27 mouse cellular contexts compared by ENCODE assay signal in genomic region chr2:91113334-91113733, GRCm38 (mm10). TPM values are rescaled to one million over a fixed set of nuclear protein-coding genes. Genes with fewer than 3 reads are reported as not detected.
A peak's percentile ranks its signal among the peaks of the same experiment; 100 is the strongest.
DNase-seq lines count a peak whose midpoint lies in the region; ATAC-seq and TF ChIP-seq lines count a peak whose summit lies in the region.
"Had no signal": no experiment of that assay in that cellular context is flagged by ENCODE, and none has a peak within 500 bp of the region (broad histone marks: within the 10 kb centered on the region; RNA-seq: fewer than 3 reads in every experiment).

No protein-coding gene starts in this region.

- no peak for TF ChIP-seq CTCF in bone marrow macrophage, adult 2 months (IDR thresholded peaks at IDR 0.05; ENCODE audit: low read depth, low read length)

- H3K4me2 ChIP-seq in heart, embryonic 13.5 days, result no peak overlapping the region
- peak overlapping the region; percentile 29; the same call in 1 of the 2 replicates for H3K4me2 ChIP-seq in liver, embryonic 13.5 days
- no peak overlapping the region for H3K4me2 ChIP-seq in liver, embryonic 11.5 days
- H3K4me2 ChIP-seq: forebrain, embryonic 13.5 days; hindbrain, embryonic 14.5 days; neural tube, embryonic 12.5 days had no signal

- peak overlapping the region; percentile 61 for H3K9ac ChIP-seq in heart, embryonic 13.5 days
- 0 out of 2 replicates have a peak overlapping the region, but pooled peaks have one; percentile 41 for H3K9ac ChIP-seq in liver, embryonic 13.5 days
- H3K9ac ChIP-seq in liver, embryonic 11.5 days (ENCODE audit: low read depth, low read length), result no peak overlapping the region
- H3K9ac ChIP-seq: forebrain, embryonic 13.5 days; hindbrain, embryonic 14.5 days; neural tube, embryonic 12.5 days had no signal

- no peaks in the 10 kb centered on the region for H3K27me3 ChIP-seq in heart, embryonic 13.5 days (replicated peaks)
- H3K27me3 ChIP-seq in liver, embryonic 13.5 days, result no peaks in the 10 kb centered on the region
- no peaks in the 10 kb centered on the region for H3K27me3 ChIP-seq in liver, embryonic 11.5 days (replicated peaks; ENCODE audit: control insufficient read depth, insufficient read depth, low read length)
- H3K27me3 ChIP-seq in megakaryocyte, embryonic 14.5 days (replicated peaks), result peaks cover 4% of the 10 kb centered on the region

- H3K4me3 ChIP-seq in heart, embryonic 13.5 days, result no peak overlapping the region
- H3K4me3 ChIP-seq in liver, embryonic 13.5 days (replicated peaks), result no peak overlapping the region
- H3K4me3 ChIP-seq in liver, embryonic 11.5 days (ENCODE audit: low read depth, low read length), result no peak overlapping the region
- H3K4me3 ChIP-seq in bone marrow macrophage, adult 2 months (ENCODE audit: insufficient read depth, low read length), result no peak overlapping the region
- peak overlapping the region; percentile 60 for H3K4me3 ChIP-seq in megakaryocyte, embryonic 14.5 days (replicated peaks)
- H3K4me3 ChIP-seq: forebrain, embryonic 13.5 days; gastrocnemius, adult 2 months; neural tube, embryonic 12.5 days had no signal

- ATAC-seq in heart, embryonic 13.5 days (ENCODE audit: extremely low read depth, insufficient number of reproducible peaks, low FRiP score, low TSS enrichment), result no peak
- no peak for ATAC-seq in liver, embryonic 13.5 days (ENCODE audit: low read depth)
- no peak for ATAC-seq in liver, embryonic 11.5 days (replicated peaks; ENCODE audit: low FRiP score)
- ATAC-seq: CD4-positive, CD25-positive, alpha-beta regulatory T cell, adult 4 months; forebrain, embryonic 13.5 days; inflammation-experienced regulatory T-cells, adult 6 months had no signal

- H3K27ac ChIP-seq in heart, embryonic 13.5 days (replicated peaks), result no peak overlapping the region
- peak overlapping the region; percentile 6; the same call in 1 of the 2 replicates for H3K27ac ChIP-seq in liver, embryonic 13.5 days
- H3K27ac ChIP-seq in liver, embryonic 11.5 days (ENCODE audit: low read depth, low read length), result no peak overlapping the region
- H3K27ac ChIP-seq in bone marrow macrophage, adult 2 months (ENCODE audit: insufficient read depth, low read depth, low read length), result peak overlapping the region; percentile 87
- H3K27ac ChIP-seq: forebrain, embryonic 13.5 days; gastrocnemius, adult 2 months; hindbrain, embryonic 14.5 days; liver, embryonic 14.5 days; neural tube, embryonic 12.5 days; stomach, postnatal 0 days had no signal

- no peak for TF ChIP-seq POLR2A in bone marrow macrophage, adult 2 months (IDR thresholded peaks at IDR 0.05; ENCODE audit: borderline replicate concordance, low read depth, low read length)

- no peaks in the 10 kb centered on the region for H3K36me3 ChIP-seq in heart, embryonic 13.5 days
- no peaks in the 10 kb centered on the region for H3K36me3 ChIP-seq in liver, embryonic 13.5 days
- no peaks in the 10 kb centered on the region for H3K36me3 ChIP-seq in liver, embryonic 11.5 days (ENCODE audit: control insufficient read depth, insufficient read depth, low read length)
- H3K36me3 ChIP-seq in megakaryocyte, embryonic 14.5 days (replicated peaks; ENCODE audit: low read length), result peaks cover 62% of the 10 kb centered on the region
- H3K36me3 ChIP-seq: neural tube, embryonic 12.5 days had no signal

- H3K4me1 ChIP-seq in heart, embryonic 13.5 days, result peaks cover 39% of the 10 kb centered on the region
- peaks cover 51% of the 10 kb centered on the region for H3K4me1 ChIP-seq in liver, embryonic 13.5 days (replicated peaks)
- H3K4me1 ChIP-seq in liver, embryonic 11.5 days (replicated peaks; ENCODE audit: control insufficient read depth, insufficient read depth, low read length), result peaks cover 28% of the 10 kb centered on the region
- H3K4me1 ChIP-seq in bone marrow macrophage, adult 2 months (ENCODE audit: control insufficient read depth, insufficient read depth, low read length), result peaks cover 35% of the 10 kb centered on the region
- H3K4me1 ChIP-seq in megakaryocyte, embryonic 14.5 days, result peaks cover 69% of the 10 kb centered on the region

- no peaks in the 10 kb centered on the region for H3K9me3 ChIP-seq in heart, embryonic 13.5 days
- no peaks in the 10 kb centered on the region for H3K9me3 ChIP-seq in liver, embryonic 13.5 days (replicated peaks)
- no peaks in the 10 kb centered on the region for H3K9me3 ChIP-seq in liver, embryonic 11.5 days (ENCODE audit: control insufficient read depth, low read length)
- H3K9me3 ChIP-seq in megakaryocyte, embryonic 14.5 days, result no peaks in the 10 kb centered on the region
- H3K9me3 ChIP-seq: forebrain, embryonic 13.5 days; G1E; neural tube, embryonic 12.5 days had no signal

- no peak for DNase-seq in heart, adult 8-10 months (ENCODE audit: low spot score)
- no peak for DNase-seq in liver, embryonic 13.5 days
- DNase-seq in liver, embryonic 11.5 days (ENCODE audit: low spot score), result no peak
- no peak for DNase-seq in layer of hippocampus, postnatal 10 days (ENCODE audit: low spot score in 2 of 2)
- DNase-seq in gastrocnemius, postnatal 10 days, result no peak
- DNase-seq: adrenal gland, adult 2 months; cerebellum, adult 8-10 months; cerebellum, postnatal 36 days; gastrocnemius, adult 2 months; heart, adult 11 months; heart, postnatal 14 days; kidney, postnatal 10 days; layer of hippocampus, postnatal 36 days; midbrain, embryonic 14.5 days; thymus, adult 2 months; thymus, postnatal 4 days had no signal

- 69% methylated on average over 10 of the region's 10 CpGs for WGBS in heart, embryonic 13.5 days
- WGBS in liver, embryonic 13.5 days (ENCODE audit: insufficient replicate concordance), result 62% methylated on average over 10 of the region's 10 CpGs
- 71% methylated on average over 10 of the region's 10 CpGs for WGBS in liver, embryonic 11.5 days

RNA-seq across cellular contexts. Expression of gene Mybpc3, which starts 4.6 kb away (rescaled TPM):
- polyA plus RNA-seq in heart, embryonic 13.5 days (2015; fragmentation: Nextera tagmentation; extraction: Ambion mirVana), result 806 and 882 TPM in 2 replicates
- 1,000 to 10,000 TPM; 1,514 to 2,177 (median 1,722) TPM for total RNA-seq in heart, adult 8-10 months (2022)
- 0.14 and 0.95 TPM in 2 replicates for polyA plus RNA-seq in liver, embryonic 13.5 days (2015; fragmentation: Nextera tagmentation; extraction: Ambion mirVana)
- polyA plus RNA-seq in liver, embryonic 11.5 days (2014; fragmentation: Nextera tagmentation; extraction: Ambion mirVana), result 1.2 and 5.0 TPM in 2 replicates
- 0.19 TPM in 1 of 2 replicates, not detected in the other for polyA plus RNA-seq in bone marrow macrophage, adult 2 months (2012; ENCODE audit: insufficient read depth, insufficient read length, missing spikeins)
- polyA plus RNA-seq in megakaryocyte, embryonic 14.5 days (2012; ENCODE audit: insufficient read depth, low replicate concordance), result 0.20 TPM in 1 of 2 replicates, not detected in the other
- total RNA-seq in layer of hippocampus, postnatal 10 days (2021), result under 1 TPM; 0.38 to 0.55 TPM
- total RNA-seq in gastrocnemius, postnatal 10 days (2021), result under 1 TPM; 0.12 to 0.20 TPM
- total RNA-seq: G1E had no signal
- polyA plus RNA-seq: adrenal gland, adult 2 months; CD4-positive, CD25-positive, alpha-beta regulatory T cell, adult 4 months; forebrain, embryonic 13.5 days; G1E; hindbrain, embryonic 14.5 days; inflammation-experienced regulatory T-cells, adult 6 months; midbrain, embryonic 14.5 days had no signal

RNA-seq across cellular contexts. Expression of gene Spi1, which starts 31.1 kb away (rescaled TPM):
- polyA plus RNA-seq in heart, embryonic 13.5 days (2015; fragmentation: Nextera tagmentation; extraction: Ambion mirVana), result 3.5 and 3.9 TPM in 2 replicates
- 1 to 10 TPM; 2.8 to 6.1 (median 3.2) TPM for total RNA-seq in heart, adult 8-10 months (2022)
- 14.1 and 15.1 TPM in 2 replicates for polyA plus RNA-seq in liver, embryonic 13.5 days (2015; fragmentation: Nextera tagmentation; extraction: Ambion mirVana)
- 19.5 and 22.7 TPM in 2 replicates for polyA plus RNA-seq in liver, embryonic 11.5 days (2014; fragmentation: Nextera tagmentation; extraction: Ambion mirVana)
- 464 and 487 TPM in 2 replicates for polyA plus RNA-seq in bone marrow macrophage, adult 2 months (2012; ENCODE audit: insufficient read depth, insufficient read length, missing spikeins)
- polyA plus RNA-seq in megakaryocyte, embryonic 14.5 days (2012; ENCODE audit: insufficient read depth, low replicate concordance), result 24.1 and 123 TPM in 2 replicates
- 1 to 10 TPM; 4.5 to 6.0 TPM for total RNA-seq in layer of hippocampus, postnatal 10 days (2021)
- total RNA-seq in gastrocnemius, postnatal 10 days (2021), result 1 to 10 TPM; 3.2 to 6.4 TPM

RNA-seq across cellular contexts. Expression of gene Slc39a13, which starts 43.1 kb away (rescaled TPM):
- polyA plus RNA-seq in heart, embryonic 13.5 days (2015; fragmentation: Nextera tagmentation; extraction: Ambion mirVana), result 45.0 and 55.5 TPM in 2 replicates
- 10 to 100 TPM; 19.0 to 26.0 (median 23.6) TPM for total RNA-seq in heart, adult 8-10 months (2022)
- 10.6 and 10.9 TPM in 2 replicates for polyA plus RNA-seq in liver, embryonic 13.5 days (2015; fragmentation: Nextera tagmentation; extraction: Ambion mirVana)
- 19.6 and 20.0 TPM in 2 replicates for polyA plus RNA-seq in liver, embryonic 11.5 days (2014; fragmentation: Nextera tagmentation; extraction: Ambion mirVana)
- 47.0 and 55.1 TPM in 2 replicates for polyA plus RNA-seq in bone marrow macrophage, adult 2 months (2012; ENCODE audit: insufficient read depth, insufficient read length, missing spikeins)
- 28.0 and 30.3 TPM in 2 replicates for polyA plus RNA-seq in megakaryocyte, embryonic 14.5 days (2012; ENCODE audit: insufficient read depth, low replicate concordance)
- 10 to 100 TPM; 26.4 to 28.9 TPM for total RNA-seq in layer of hippocampus, postnatal 10 days (2021)
- 10 to 100 TPM; 27.8 to 40.8 TPM for total RNA-seq in gastrocnemius, postnatal 10 days (2021)

RNA-seq across cellular contexts. Expression of gene Psmc3, which starts 59.5 kb away (rescaled TPM):
- 226 and 239 TPM in 2 replicates for polyA plus RNA-seq in heart, embryonic 13.5 days (2015; fragmentation: Nextera tagmentation; extraction: Ambion mirVana)
- total RNA-seq in heart, adult 8-10 months (2022), result 100 to 1,000 TPM; 192 to 274 (median 220) TPM
- 188 and 213 TPM in 2 replicates for polyA plus RNA-seq in liver, embryonic 13.5 days (2015; fragmentation: Nextera tagmentation; extraction: Ambion mirVana)
- 324 and 347 TPM in 2 replicates for polyA plus RNA-seq in liver, embryonic 11.5 days (2014; fragmentation: Nextera tagmentation; extraction: Ambion mirVana)
- 103 and 124 TPM in 2 replicates for polyA plus RNA-seq in bone marrow macrophage, adult 2 months (2012; ENCODE audit: insufficient read depth, insufficient read length, missing spikeins)
- polyA plus RNA-seq in megakaryocyte, embryonic 14.5 days (2012; ENCODE audit: insufficient read depth, low replicate concordance), result 29.3 and 127 TPM in 2 replicates
- total RNA-seq in layer of hippocampus, postnatal 10 days (2021), result 100 to 1,000 TPM; 190 to 221 TPM
- 100 to 1,000 TPM; 336 to 337 TPM for total RNA-seq in gastrocnemius, postnatal 10 days (2021)

Comparison
In these comparisons a context has a peak if more than half of its experiments do, and no peak if none do; other contexts are left out.
1. H3K27ac ChIP-seq: peak in liver, embryonic 13.5 days (single experiment) and bone marrow macrophage, adult 2 months (single experiment); none in heart, embryonic 13.5 days (single experiment) and liver, embryonic 11.5 days (single experiment).
2. RNA of gene Mybpc3, which starts 4.6 kb away (polyA plus RNA-seq): 806 to 882 TPM in heart, embryonic 13.5 days; 1.2 to 5.0 TPM in liver, embryonic 11.5 days, 0.20 TPM in megakaryocyte, embryonic 14.5 days, 0.14 to 0.95 TPM in liver, embryonic 13.5 days and 0.19 TPM in bone marrow macrophage, adult 2 months; every median in the first group is over 100 times any median in the second.